21 mouse cellular contexts compared by ENCODE assay signal in the genomic region with DNA sequence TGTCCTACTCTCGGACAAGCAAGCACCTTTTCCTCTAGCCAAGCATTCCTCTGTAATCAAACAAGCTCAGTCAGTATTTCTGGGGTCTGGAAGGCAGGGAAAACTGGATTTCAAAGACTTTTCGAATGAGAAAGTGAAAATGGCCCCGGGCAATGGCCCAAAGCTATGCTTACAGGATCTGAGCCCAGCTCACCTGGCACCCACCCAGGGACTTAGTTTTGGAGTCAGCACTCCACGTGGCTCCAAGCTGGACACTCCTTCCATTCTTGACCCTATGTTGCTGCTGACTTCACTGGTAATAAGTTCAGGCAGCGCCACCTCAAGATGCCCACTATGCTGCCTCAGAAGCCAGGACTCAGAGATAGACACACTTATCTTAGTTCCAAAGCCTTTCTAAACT. TPM values are rescaled to one million over a fixed set of nuclear protein-coding genes. Genes with fewer than 3 reads are reported as not detected.
DNase-seq lines count a peak whose midpoint lies in the region; ATAC-seq lines count a peak whose summit lies in the region.
"Had no signal": no experiment of that assay in that cellular context is flagged by ENCODE, and none has a peak within 500 bp of the region (broad histone marks: within the 10 kb centered on the region; RNA-seq: fewer than 3 reads in every experiment).

No protein-coding gene starts in this region.

- 84% methylated on average over 5 of the region's 5 CpGs for WGBS in kidney, embryonic 15.5 days
- 81% methylated on average over 5 of the region's 5 CpGs for WGBS in hindbrain, embryonic 14.5 days

- no peaks in the 10 kb centered on the region for H3K36me3 ChIP-seq in kidney, embryonic 15.5 days
- no peaks in the 10 kb centered on the region for H3K36me3 ChIP-seq in hindbrain, embryonic 14.5 days (replicated peaks; ENCODE audit: control insufficient read depth, insufficient read depth)
- H3K36me3 ChIP-seq: hindbrain, embryonic 12.5 days; midbrain, embryonic 12.5 days had no signal

- no peak for ATAC-seq in kidney, embryonic 15.5 days (replicated peaks; ENCODE audit: low FRiP score)
- ATAC-seq in hindbrain, embryonic 14.5 days (ENCODE audit: low FRiP score) = no peak
- ATAC-seq: forebrain, postnatal 0 days; intestine, postnatal 0 days; Patski had no signal

- peak; percentile 14 for DNase-seq in adrenal gland, postnatal 10 days
- no peak for DNase-seq in adrenal gland, adult 8-10 months
- peak; percentile 33 to 48 for DNase-seq in kidney, postnatal 25 days
- peak; percentile 22 for DNase-seq in 3134 (ENCODE audit: extremely low read depth, insufficient read length, low spot score)
- DNase-seq in lung, postnatal 14 days = peak; percentile 60
- no peak for DNase-seq in thymus, adult 18-20 months
- no peak for DNase-seq in hindbrain, embryonic 14.5 days (ENCODE audit: low spot score)
- DNase-seq: forebrain, postnatal 0 days; right cerebral cortex, postnatal 14 days had no signal

- no peak overlapping the region for H3K9ac ChIP-seq in kidney, embryonic 15.5 days
- H3K9ac ChIP-seq in hindbrain, embryonic 14.5 days = no peak overlapping the region
- H3K9ac ChIP-seq: forebrain, postnatal 0 days; hindbrain, embryonic 12.5 days; midbrain, embryonic 12.5 days had no signal

- no peaks in the 10 kb centered on the region for H3K4me1 ChIP-seq in kidney, embryonic 15.5 days
- no peaks in the 10 kb centered on the region for H3K4me1 ChIP-seq in hindbrain, embryonic 14.5 days (replicated peaks; ENCODE audit: control insufficient read depth, insufficient read depth, low read length)
- H3K4me1 ChIP-seq: hindbrain, embryonic 12.5 days; midbrain, embryonic 12.5 days had no signal

- no peak overlapping the region for H3K4me3 ChIP-seq in kidney, embryonic 15.5 days (replicated peaks)
- no peak overlapping the region for H3K4me3 ChIP-seq in hindbrain, embryonic 14.5 days (replicated peaks; ENCODE audit: low read length)
- H3K4me3 ChIP-seq: hindbrain, embryonic 12.5 days; midbrain, embryonic 12.5 days had no signal

- H3K4me2 ChIP-seq in kidney, embryonic 15.5 days = no peak overlapping the region
- no peak overlapping the region for H3K4me2 ChIP-seq in hindbrain, embryonic 14.5 days (replicated peaks)
- H3K4me2 ChIP-seq: hindbrain, embryonic 12.5 days; liver, embryonic 11.5 days; midbrain, embryonic 12.5 days had no signal

- no peaks in the 10 kb centered on the region for H3K27me3 ChIP-seq in kidney, embryonic 15.5 days
- no peaks in the 10 kb centered on the region for H3K27me3 ChIP-seq in hindbrain, embryonic 14.5 days (ENCODE audit: control insufficient read depth, insufficient read depth, low read length)
- H3K27me3 ChIP-seq: hindbrain, embryonic 12.5 days; midbrain, embryonic 12.5 days; Patski had no signal

- H3K9me3 ChIP-seq in kidney, embryonic 15.5 days (replicated peaks) = no peaks in the 10 kb centered on the region
- H3K9me3 ChIP-seq in hindbrain, embryonic 14.5 days (ENCODE audit: control insufficient read depth, low read length) = no peaks in the 10 kb centered on the region
- H3K9me3 ChIP-seq: hindbrain, embryonic 12.5 days; midbrain, embryonic 12.5 days had no signal

- H3K27ac ChIP-seq in kidney, embryonic 15.5 days = no peak overlapping the region
- H3K27ac ChIP-seq in hindbrain, embryonic 14.5 days = no peak overlapping the region
- H3K27ac ChIP-seq: hindbrain, embryonic 12.5 days; midbrain, embryonic 12.5 days had no signal

RNA-seq across cellular contexts. Expression of a gene that starts 33.6 kb away (rescaled TPM):
- under 1 TPM; 0.15 to 0.24 TPM for total RNA-seq in adrenal gland, postnatal 10 days (2021)
- under 1 TPM in 1 of 4 experiments, not detected in 3; 0.22 TPM for total RNA-seq in adrenal gland, adult 8-10 months (2022)
- not detected in 2 replicates for polyA plus RNA-seq in kidney, embryonic 15.5 days (2015; fragmentation: Nextera tagmentation; extraction: Ambion mirVana)
- not detected in 2 replicates for polyA plus RNA-seq in hindbrain, embryonic 14.5 days (2014; fragmentation: Nextera tagmentation; extraction: Ambion mirVana)
- total RNA-seq: layer of hippocampus, postnatal 10 days; left cerebral cortex, postnatal 10 days had no signal
- polyA plus RNA-seq: embryonic facial prominence, embryonic 11.5 days; forebrain, postnatal 0 days; heart, embryonic 16.5 days; hindbrain, embryonic 12.5 days; liver, embryonic 11.5 days; lung, embryonic 16.5 days; midbrain, embryonic 12.5 days; thymus, postnatal 0 days had no signal

RNA-seq across cellular contexts. Expression of a gene that starts 35.3 kb away (rescaled TPM):
- 1 to 10 TPM; 2.1 to 2.3 TPM for total RNA-seq in adrenal gland, postnatal 10 days (2021)
- total RNA-seq in adrenal gland, adult 8-10 months (2022) = 10 to 100 TPM in 2 of 4 experiments, 1 to 10 TPM in 2; 3.7 to 16.2 (median 8.1) TPM
- polyA plus RNA-seq in kidney, embryonic 15.5 days (2015; fragmentation: Nextera tagmentation; extraction: Ambion mirVana) = 10.7 and 11.6 TPM in 2 replicates
- polyA plus RNA-seq in hindbrain, embryonic 14.5 days (2014; fragmentation: Nextera tagmentation; extraction: Ambion mirVana) = 0.74 and 1.2 TPM in 2 replicates

RNA-seq across cellular contexts. Expression of a gene that starts 38.0 kb away (rescaled TPM):
- 10 to 100 TPM; 16.1 to 22.1 TPM for total RNA-seq in adrenal gland, postnatal 10 days (2021)
- total RNA-seq in adrenal gland, adult 8-10 months (2022) = 100 to 1,000 TPM in 1 of 4 experiments, 10 to 100 TPM in 3; 29.4 to 107 (median 61.6) TPM
- 8.0 and 8.2 TPM in 2 replicates for polyA plus RNA-seq in kidney, embryonic 15.5 days (2015; fragmentation: Nextera tagmentation; extraction: Ambion mirVana)
- polyA plus RNA-seq in hindbrain, embryonic 14.5 days (2014; fragmentation: Nextera tagmentation; extraction: Ambion mirVana) = 20.1 and 21.0 TPM in 2 replicates

RNA-seq across cellular contexts. Expression of a gene that starts 49.9 kb away (rescaled TPM):
- total RNA-seq in adrenal gland, postnatal 10 days (2021) = 1 to 10 TPM; 7.4 to 8.1 TPM
- total RNA-seq in adrenal gland, adult 8-10 months (2022) = 10 to 100 TPM in 2 of 4 experiments, 1 to 10 TPM in 2; 7.8 to 16.6 (median 11.6) TPM
- polyA plus RNA-seq in kidney, embryonic 15.5 days (2015; fragmentation: Nextera tagmentation; extraction: Ambion mirVana) = 11.5 TPM in 2 replicates
- 10.6 and 13.9 TPM in 2 replicates for polyA plus RNA-seq in hindbrain, embryonic 14.5 days (2014; fragmentation: Nextera tagmentation; extraction: Ambion mirVana)

RNA-seq across cellular contexts. Expression of a gene that starts 51.5 kb away (rescaled TPM):
- total RNA-seq in adrenal gland, postnatal 10 days (2021) = not detected
- total RNA-seq in adrenal gland, adult 8-10 months (2022) = under 1 TPM in 2 of 4 experiments, not detected in 2; 0.31 to 0.35 TPM
- not detected in 2 replicates for polyA plus RNA-seq in kidney, embryonic 15.5 days (2015; fragmentation: Nextera tagmentation; extraction: Ambion mirVana)
- not detected in 2 replicates for polyA plus RNA-seq in hindbrain, embryonic 14.5 days (2014; fragmentation: Nextera tagmentation; extraction: Ambion mirVana)
- total RNA-seq: layer of hippocampus, postnatal 10 days; left cerebral cortex, postnatal 10 days had no signal
- polyA plus RNA-seq: embryonic facial prominence, embryonic 11.5 days; forebrain, postnatal 0 days; heart, embryonic 16.5 days; liver, embryonic 11.5 days; lung, embryonic 16.5 days; midbrain, embryonic 12.5 days; thymus, postnatal 0 days had no signal

Comparison
In these comparisons a context has a peak if more than half of its experiments do, and no peak if none do; other contexts are left out.
1. DNase-seq: peak in adrenal gland, postnatal 10 days (single experiment), kidney, postnatal 25 days (2 of 2), 3134 (single experiment) and lung, postnatal 14 days (single experiment); none in adrenal gland, adult 8-10 months (single experiment), thymus, adult 18-20 months (0 of 2) and hindbrain, embryonic 14.5 days (single experiment).